Mouse (Mus musculus): Measurements from ENCODE around the gene Slc7a5.

Slc7a5 gene

GRCm38 (mm10) chr8:121880818-121881217 lies 26.7 kb downstream of the Slc7a5 start:
- DNase-seq: no peak

DNA sequence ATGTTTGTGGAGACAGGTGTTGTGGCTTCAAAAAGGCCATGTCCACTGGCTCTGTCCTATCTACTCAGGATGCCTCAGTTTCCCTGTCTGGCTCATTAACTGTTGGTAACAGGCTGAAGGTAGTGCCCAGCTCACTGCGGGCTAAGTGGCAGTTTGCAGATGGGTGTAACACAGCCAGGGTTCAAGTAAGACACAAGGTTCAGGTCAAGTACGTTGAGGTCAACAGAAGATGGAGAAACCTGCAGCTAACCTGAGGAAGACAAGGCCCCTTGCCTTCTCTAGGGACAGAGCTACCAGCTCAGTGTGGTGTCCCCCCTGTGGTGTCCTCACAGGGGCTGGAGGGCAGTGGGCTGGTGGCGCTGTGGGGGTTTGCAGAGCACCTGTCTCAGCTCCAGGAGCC lies 27.8 kb downstream of the Slc7a5 start:
- no peak for DNase-seq

- DNase-seq: peak; percentile 49
Observed at GRCm38 (mm10) chr8:121877828-121878480, 29.5 kb downstream of the Slc7a5 start.

- peak; percentile 60 for DNase-seq
Observed at GRCm38 (mm10) chr8:121877212-121877611, 30.3 kb downstream of the Slc7a5 start.

- no peak for DNase-seq
Observed at GRCm38 (mm10) chr8:121875517-121875916, 32.0 kb downstream of the Slc7a5 start.

DNA sequence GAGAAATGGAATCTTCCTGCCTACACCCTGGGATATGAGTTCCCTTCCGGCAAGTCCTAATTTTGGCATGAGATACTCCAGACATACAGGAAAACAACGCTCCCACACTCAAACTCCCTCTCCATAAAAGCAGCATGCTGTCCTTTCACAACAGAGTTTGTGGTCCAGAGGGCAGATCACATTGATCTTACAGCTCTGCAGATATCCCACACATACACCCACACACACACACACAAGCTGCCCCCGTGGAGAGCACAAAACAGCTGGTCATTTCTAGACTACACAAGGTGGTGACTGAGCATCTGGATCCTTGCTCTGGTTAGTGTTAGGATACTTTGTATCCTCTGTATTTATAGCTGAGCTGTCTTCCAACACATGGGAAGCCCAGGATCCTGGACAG lies 32.4 kb downstream of the Slc7a5 start:
- DNase-seq: no peak

DNA sequence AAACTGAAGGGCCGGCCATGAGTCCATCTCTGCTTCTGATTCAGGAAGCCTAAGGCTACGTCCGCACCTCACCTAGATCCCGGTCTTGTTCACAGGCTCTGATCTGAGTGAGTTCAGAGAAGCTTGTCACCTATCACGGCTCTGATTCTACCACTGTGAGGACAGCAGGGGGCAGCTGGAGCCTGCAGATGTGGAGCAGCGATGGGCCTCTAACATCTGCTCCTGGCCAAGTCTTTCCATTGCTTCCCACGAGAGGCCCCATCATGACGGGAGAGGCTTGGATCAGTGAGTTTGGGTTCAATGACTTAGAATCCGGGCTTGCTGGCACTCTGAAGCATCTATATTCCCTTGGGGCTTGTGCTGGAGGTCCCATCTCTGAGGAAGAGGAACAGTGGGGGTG lies 33.5 kb downstream of the Slc7a5 start:
- DNase-seq: peak; percentile 77

GRCm38 (mm10) chr8:121871833-121872440 lies 35.6 kb downstream of the Slc7a5 start:
- no peak for DNase-seq

DNA sequence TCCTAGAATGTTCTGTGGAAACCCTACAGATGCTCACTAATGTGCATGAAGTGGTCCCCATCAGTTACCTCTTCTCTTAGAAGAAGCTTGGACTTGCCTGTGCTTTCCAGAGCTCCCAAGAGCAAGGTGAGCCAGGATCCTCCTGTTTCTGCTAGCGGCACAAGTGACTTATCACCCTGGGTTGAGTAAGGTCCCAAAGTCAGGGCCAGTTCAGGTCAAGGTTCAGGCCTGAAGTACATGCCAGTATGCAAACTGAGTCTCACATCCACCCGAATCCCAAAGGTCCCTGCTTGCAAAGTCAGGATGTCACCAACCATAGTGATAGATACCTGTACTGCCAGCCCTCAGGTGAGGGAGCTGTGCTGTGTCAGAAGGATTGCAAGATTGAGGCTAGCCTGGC lies 37.3 kb downstream of the Slc7a5 start:
- no peak for DNase-seq

GRCm38 (mm10) chr8:121868896-121869295 lies 38.6 kb downstream of the Slc7a5 start:
- no peak for DNase-seq

DNA sequence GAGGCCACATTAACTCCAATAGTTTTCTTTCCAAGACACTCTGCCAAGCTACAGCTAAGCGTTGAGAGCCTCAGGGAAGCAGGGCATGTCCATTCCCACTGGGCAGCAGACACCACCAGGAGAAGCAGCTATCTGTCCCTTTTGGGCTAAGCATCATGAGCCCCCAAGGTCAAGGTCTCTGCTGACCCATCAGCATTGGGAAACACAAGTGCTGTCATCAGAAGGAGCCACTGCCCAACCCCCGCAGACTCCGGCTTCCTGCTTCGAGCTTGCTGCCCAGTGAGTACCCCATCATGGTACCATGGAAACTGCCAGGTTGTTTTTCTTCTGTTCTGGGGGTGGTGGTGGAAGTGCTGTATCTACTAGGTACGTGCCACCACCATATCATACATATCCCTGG lies 39.3 kb downstream of the Slc7a5 start:
- no peak for DNase-seq

GRCm38 (mm10) chr8:121865356-121865755 lies 42.1 kb downstream of the Slc7a5 start:
- DNase-seq: no peak

DNA sequence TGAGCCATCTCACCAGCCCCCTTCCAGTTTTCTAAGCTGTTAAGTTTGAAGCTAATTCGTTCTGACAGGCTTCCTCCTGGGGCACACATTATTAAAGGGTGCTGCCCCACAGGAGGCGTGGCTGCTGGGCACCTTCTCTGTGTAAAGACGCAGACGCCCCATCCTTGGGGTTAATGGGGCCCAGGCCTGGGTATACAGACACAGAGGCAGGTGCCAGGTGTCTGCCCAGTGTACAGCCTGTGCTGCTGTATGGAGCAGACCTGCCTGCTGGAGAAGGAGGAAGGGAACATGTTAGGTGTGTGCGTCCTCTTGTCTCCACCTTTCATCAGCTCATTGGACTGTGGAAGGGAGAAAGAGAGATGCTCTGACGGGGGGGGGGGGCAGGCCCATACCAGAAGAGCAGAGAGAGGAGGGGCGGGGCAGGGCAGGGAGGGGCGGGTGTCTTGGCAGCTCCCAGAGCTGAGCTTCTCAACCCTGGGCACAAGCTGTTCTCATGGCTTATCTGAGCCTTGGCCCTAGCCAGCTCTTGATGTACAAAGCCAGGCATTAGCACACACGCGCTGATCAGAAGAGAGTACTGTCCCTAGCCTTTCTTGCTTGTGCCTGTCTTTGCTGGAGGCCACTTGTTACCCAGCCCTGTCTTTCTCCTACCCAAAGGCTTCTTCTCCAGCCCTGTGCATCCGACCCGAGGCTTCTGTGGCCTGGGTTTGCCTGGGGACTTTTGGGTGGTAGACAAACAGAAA lies 45.5 kb downstream of the Slc7a5 start:
- no peak for DNase-seq

DNA sequence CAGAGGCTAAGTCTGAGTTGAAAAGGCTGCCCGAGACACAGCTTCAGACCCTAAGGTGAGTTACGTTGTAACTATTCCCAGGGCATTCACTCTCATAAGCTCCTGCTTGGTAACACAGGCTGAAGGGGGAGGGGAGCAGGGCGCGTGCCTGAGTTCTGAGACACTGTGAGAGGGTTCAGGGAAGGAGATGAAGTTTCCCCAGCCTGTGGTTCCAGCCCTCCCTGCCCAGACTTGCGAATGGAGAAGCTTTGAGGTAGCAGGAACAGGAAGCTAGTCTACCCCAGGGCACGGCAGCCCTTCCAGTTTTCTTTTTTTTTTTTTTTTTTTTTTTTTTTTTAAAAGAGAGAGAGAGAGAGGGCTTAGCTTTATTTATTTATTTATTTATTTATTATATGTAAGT lies 46.2 kb downstream of the Slc7a5 start:
- peak; percentile 61 for DNase-seq

DNA sequence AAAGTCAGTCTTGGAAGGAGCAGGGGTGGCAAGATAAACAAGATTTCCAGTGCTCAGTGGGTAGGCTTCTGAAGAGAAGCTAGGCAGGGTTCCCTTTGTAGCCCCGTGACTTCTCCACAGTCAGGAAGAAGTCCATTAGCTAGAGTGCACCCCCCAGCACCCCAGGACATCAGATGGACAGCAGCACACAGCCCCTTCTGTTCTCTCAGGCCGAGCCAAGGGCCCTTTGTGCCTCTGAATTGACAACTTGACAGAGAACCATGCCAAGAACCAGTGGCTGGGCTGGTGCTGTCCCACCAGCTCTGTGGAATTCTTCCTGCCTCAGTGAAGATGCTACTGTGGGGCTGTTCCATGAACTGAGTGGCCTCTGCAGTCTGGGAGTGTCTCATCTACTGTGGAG lies 49.7 kb downstream of the Slc7a5 start:
- no peak for DNase-seq

- DNase-seq: no peak
Observed at GRCm38 (mm10) chr8:121857331-121857730, 50.2 kb downstream of the Slc7a5 start.

GRCm38 (mm10) chr8:121856071-121856746 lies 51.3 kb downstream of the Slc7a5 start:
- DNase-seq: no peak

GRCm38 (mm10) chr8:121853586-121853985 lies 53.9 kb downstream of the Slc7a5 start:
- DNase-seq: no peak

DNA sequence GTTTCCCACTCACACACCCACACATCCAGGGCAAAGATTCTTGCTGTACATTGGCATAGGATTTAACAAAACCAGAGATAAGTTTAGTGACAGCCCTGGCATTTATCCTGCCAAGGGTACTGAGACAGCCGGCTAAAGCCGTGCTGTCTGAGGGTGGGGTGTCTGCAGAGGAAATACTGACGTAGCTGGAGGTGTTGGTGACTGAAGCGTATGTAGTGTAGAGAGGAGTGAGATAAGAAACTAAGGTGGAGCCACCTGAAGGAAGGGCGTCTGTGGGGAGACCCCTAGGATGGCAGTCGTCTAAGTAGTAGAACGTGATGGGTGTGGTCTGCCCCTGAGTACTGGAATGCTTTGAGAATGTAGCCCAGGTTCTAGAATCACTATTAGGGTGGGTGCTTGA lies 55.0 kb downstream of the Slc7a5 start:
- DNase-seq: no peak

- no peak for DNase-seq
Observed at GRCm38 (mm10) chr8:121851716-121852115, 55.8 kb downstream of the Slc7a5 start.

- peak; percentile 98 for DNase-seq
Observed at GRCm38 (mm10) chr8:121850821-121851470, 56.5 kb downstream of the Slc7a5 start.

DNA sequence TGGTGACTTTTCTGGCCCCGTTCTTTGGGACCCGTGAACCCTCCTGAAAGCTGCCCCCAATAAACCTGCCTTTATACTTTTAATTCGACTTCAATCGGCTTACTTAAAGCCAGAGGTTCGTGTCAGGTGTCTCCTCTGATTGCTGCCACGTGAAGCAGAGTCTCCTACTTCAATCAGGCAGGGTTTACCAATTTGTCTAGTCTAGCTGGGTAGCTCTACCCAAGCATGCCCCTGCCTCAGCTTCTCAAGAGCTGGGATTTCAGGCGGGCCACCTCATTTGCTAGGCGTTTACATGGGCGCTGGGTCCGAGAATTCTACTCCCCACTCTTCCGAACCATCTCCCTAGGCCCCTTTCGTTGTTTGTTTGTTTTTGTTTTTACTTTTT lies 57.1 kb downstream of the Slc7a5 start:
- DNase-seq: no peak

DNA sequence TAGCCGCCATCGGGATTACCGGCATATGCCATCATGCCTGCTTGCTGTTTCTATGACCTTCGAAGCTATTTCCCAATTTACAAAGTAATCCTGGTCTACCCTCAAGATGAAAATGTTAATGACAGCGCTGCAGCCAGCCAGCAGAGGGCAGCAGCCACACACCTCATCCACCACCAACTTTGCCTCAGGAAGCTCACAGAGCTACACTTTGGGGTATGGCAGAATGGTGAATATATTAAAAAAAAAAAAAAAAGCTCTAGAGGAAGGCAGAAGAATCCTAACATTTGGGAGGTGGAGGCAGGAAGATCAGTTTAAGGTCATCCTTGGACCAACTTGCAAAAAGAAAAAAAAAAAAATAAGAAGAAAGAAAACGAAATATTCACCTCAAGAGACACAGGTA lies 57.5 kb downstream of the Slc7a5 start:
- peak; percentile 83 for DNase-seq
